Mouse (Mus musculus) c-Kit-positive CD71-negative TER-119-negative erythroid progenitor cells, embryonic 14.5 days (primary cell): ENCODE measurements around the gene Smarca2.

Source experiments
- DNase-seq: peaks from one replicate; pipeline ENCODE4 v3.0.0-alpha.2; 2013; ENCODE audit warnings: low read depth

The Smarca2 gene

GRCm38 (mm10) chr19:26604755-26605300, at the start of gene Smarca2:
Gene Smarca2 (plus strand): TSS chr19:26605050.
- DNase-seq, result peak; percentile 84

GRCm38 (mm10) chr19:26564850-26565249, 40.0 kb upstream of the Smarca2 start:
- no peak for DNase-seq

GRCm38 (mm10) chr19:26566109-26566508, 38.7 kb upstream of the Smarca2 start:
- no peak for DNase-seq

- DNase-seq, result no peak
Measured at GRCm38 (mm10) chr19:26568236-26568635, 36.6 kb upstream of the Smarca2 start.

GRCm38 (mm10) chr19:26568941-26569340, 35.9 kb upstream of the Smarca2 start:
- no peak for DNase-seq

GRCm38 (mm10) chr19:26569461-26569860, 35.4 kb upstream of the Smarca2 start:
- no peak for DNase-seq

GRCm38 (mm10) chr19:26579645-26580044, 25.2 kb upstream of the Smarca2 start:
- no peak for DNase-seq

GRCm38 (mm10) chr19:26580061-26580460, 24.8 kb upstream of the Smarca2 start:
- no peak for DNase-seq

- DNase-seq, result no peak
Measured at GRCm38 (mm10) chr19:26594661-26595060, 10.2 kb upstream of the Smarca2 start.

GRCm38 (mm10) chr19:26601459-26601858, 3.4 kb upstream of the Smarca2 start:
- no peak for DNase-seq

- DNase-seq, result no peak
Measured at GRCm38 (mm10) chr19:26603296-26603860, 1.5 kb upstream of the Smarca2 start.

- DNase-seq, result no peak
Measured at GRCm38 (mm10) chr19:26603906-26604754, 720 bp upstream of the Smarca2 start.

GRCm38 (mm10) chr19:26605438-26606320, 829 bp downstream of the Smarca2 start:
- no peak for DNase-seq

- DNase-seq, result no peak
Measured at GRCm38 (mm10) chr19:26606321-26607155, 1.7 kb downstream of the Smarca2 start.

- DNase-seq, result no peak
Measured at GRCm38 (mm10) chr19:26607156-26607536, 2.3 kb downstream of the Smarca2 start.

GRCm38 (mm10) chr19:26607551-26608433, 2.9 kb downstream of the Smarca2 start:
- DNase-seq, result no peak

GRCm38 (mm10) chr19:26608434-26608812, 3.6 kb downstream of the Smarca2 start:
- DNase-seq, result no peak

- DNase-seq, result no peak
Measured at GRCm38 (mm10) chr19:26609637-26610036, 4.8 kb downstream of the Smarca2 start.

GRCm38 (mm10) chr19:26612995-26613394, 8.1 kb downstream of the Smarca2 start:
- no peak for DNase-seq

GRCm38 (mm10) chr19:26613665-26614064, 8.8 kb downstream of the Smarca2 start:
- DNase-seq, result no peak
